Mouse (Mus musculus): Measurements from ENCODE around the gene Ank3. TPM values are rescaled to one million over a fixed set of nuclear protein-coding genes. Genes with fewer than 3 reads are reported as not detected.

Ank3 gene
- polyA plus RNA-seq, 1 experiment from 2014 or later: 48.8 TPM

- Histone ChIP-seq H3K4me1 (replicated peaks; ENCODE audit: insufficient read depth, low read length) (peaks cover 6% of the 10 kb centered on the region), H3K4me2 (ENCODE audit: low read length) (no peak overlapping the region), H3K27me3 (ENCODE audit: insufficient read depth, low read length) (no peaks in the 10 kb centered on the region), H3K27ac (no peak overlapping the region), H3K9ac (ENCODE audit: low read depth, low read length) (no peak overlapping the region), H3K4me3 (replicated peaks; ENCODE audit: low read depth, low read length) (no peak overlapping the region), H3K36me3 (ENCODE audit: insufficient read depth, low read length) (no peaks in the 10 kb centered on the region), H3K9me3 (replicated peaks; ENCODE audit: low read length) (no peaks in the 10 kb centered on the region)
- 11% methylated on average over 3 of the region's 3 CpGs for WGBS
- TF ChIP-seq CTCF (IDR thresholded peaks at IDR 0.05; ENCODE audit: low read depth): peak; percentile 90
- DNase-seq (ENCODE audit: low spot score) (peak; percentile 90), ATAC-seq (replicated peaks; ENCODE audit: low FRiP score, low read depth) (no peak)
Observed at GRCm38 (mm10) chr10:69656321-69656720, 257.7 kb downstream of the Ank3 start.

GRCm38 (mm10) chr10:69659818-69660217 lies 261.2 kb downstream of the Ank3 start:
- no peak for ATAC-seq (replicated peaks; ENCODE audit: low FRiP score, low read depth)
- Histone ChIP-seq H3K4me1 (replicated peaks; ENCODE audit: insufficient read depth, low read length) (no peaks in the 10 kb centered on the region), H3K4me2 (ENCODE audit: low read length) (no peak overlapping the region), H3K27ac (no peak overlapping the region), H3K9me3 (replicated peaks; ENCODE audit: low read length) (no peaks in the 10 kb centered on the region), H3K27me3 (ENCODE audit: insufficient read depth, low read length) (no peaks in the 10 kb centered on the region), H3K36me3 (ENCODE audit: insufficient read depth, low read length) (no peaks in the 10 kb centered on the region), H3K4me3 (replicated peaks; ENCODE audit: low read depth, low read length) (no peak overlapping the region), H3K9ac (ENCODE audit: low read depth, low read length) (no peak overlapping the region)
- no peak for DNase-seq (ENCODE audit: low spot score)
- no peak for TF ChIP-seq CTCF (IDR thresholded peaks at IDR 0.05; ENCODE audit: low read depth)
- WGBS: 88% methylated on average over 4 of the region's 4 CpGs

GRCm38 (mm10) chr10:69662338-69662737 lies 263.8 kb downstream of the Ank3 start:
- DNase-seq (ENCODE audit: low spot score) (peak; percentile 92), ATAC-seq (replicated peaks; ENCODE audit: low FRiP score, low read depth) (0 out of 2 replicates have a peak, but pooled peaks have one; percentile 25)
- Histone ChIP-seq H3K36me3 (ENCODE audit: insufficient read depth, low read length) (no peaks in the 10 kb centered on the region), H3K27me3 (ENCODE audit: insufficient read depth, low read length) (no peaks in the 10 kb centered on the region), H3K27ac (no peak overlapping the region), H3K4me3 (replicated peaks; ENCODE audit: low read depth, low read length) (no peak overlapping the region), H3K4me2 (ENCODE audit: low read length) (no peak overlapping the region), H3K9ac (ENCODE audit: low read depth, low read length) (no peak overlapping the region), H3K9me3 (replicated peaks; ENCODE audit: low read length) (no peaks in the 10 kb centered on the region), H3K4me1 (replicated peaks; ENCODE audit: insufficient read depth, low read length) (no peaks in the 10 kb centered on the region)
- peak; percentile 96 for TF ChIP-seq CTCF (IDR thresholded peaks at IDR 0.05; ENCODE audit: low read depth)
- whole genome bisulfite sequencing: 7% methylated on average over 7 of the region's 7 CpGs

GRCm38 (mm10) chr10:69667482-69667881 lies 268.9 kb downstream of the Ank3 start:
- Histone ChIP-seq H3K27ac (no peak overlapping the region), H3K9ac (ENCODE audit: low read depth, low read length) (no peak overlapping the region), H3K4me1 (replicated peaks; ENCODE audit: insufficient read depth, low read length) (no peaks in the 10 kb centered on the region), H3K4me3 (replicated peaks; ENCODE audit: low read depth, low read length) (no peak overlapping the region), H3K9me3 (replicated peaks; ENCODE audit: low read length) (no peaks in the 10 kb centered on the region), H3K36me3 (ENCODE audit: insufficient read depth, low read length) (no peaks in the 10 kb centered on the region), H3K27me3 (ENCODE audit: insufficient read depth, low read length) (no peaks in the 10 kb centered on the region), H3K4me2 (ENCODE audit: low read length) (no peak overlapping the region)
- no peak for DNase-seq (ENCODE audit: low spot score)
- TF ChIP-seq CTCF (IDR thresholded peaks at IDR 0.05; ENCODE audit: low read depth): no peak
- ATAC-seq (replicated peaks; ENCODE audit: low FRiP score, low read depth): no peak
- 92% methylated on average over 4 of the region's 4 CpGs for WGBS

- H3K9ac ChIP-seq (ENCODE audit: low read depth, low read length): no peak overlapping the region
- no peaks in the 10 kb centered on the region for H3K4me1 ChIP-seq (replicated peaks; ENCODE audit: insufficient read depth, low read length)
- DNase-seq (ENCODE audit: low spot score) (peak; percentile 41), ATAC-seq (replicated peaks; ENCODE audit: low FRiP score, low read depth) (no peak)
- no peaks in the 10 kb centered on the region for H3K27me3 ChIP-seq (ENCODE audit: insufficient read depth, low read length)
- WGBS: 3% methylated on average over 1 of the region's 1 CpGs
- no peak overlapping the region for H3K4me3 ChIP-seq (replicated peaks; ENCODE audit: low read depth, low read length)
- H3K36me3 ChIP-seq (ENCODE audit: insufficient read depth, low read length): no peaks in the 10 kb centered on the region
- no peak overlapping the region for H3K27ac ChIP-seq
- no peak for TF ChIP-seq CTCF (IDR thresholded peaks at IDR 0.05; ENCODE audit: low read depth)
- H3K4me2 ChIP-seq (ENCODE audit: low read length): no peak overlapping the region
- H3K9me3 ChIP-seq (replicated peaks; ENCODE audit: low read length): no peaks in the 10 kb centered on the region
Observed at GRCm38 (mm10) chr10:69670496-69670895, 271.9 kb downstream of the Ank3 start.

- no peak overlapping the region for H3K4me3 ChIP-seq (replicated peaks; ENCODE audit: low read depth, low read length)
- H3K27me3 ChIP-seq (ENCODE audit: insufficient read depth, low read length): no peaks in the 10 kb centered on the region
- no peak overlapping the region for H3K27ac ChIP-seq
- no peaks in the 10 kb centered on the region for H3K9me3 ChIP-seq (replicated peaks; ENCODE audit: low read length)
- 58% methylated on average over 2 of the region's 2 CpGs for WGBS
- no peak overlapping the region for H3K4me2 ChIP-seq (ENCODE audit: low read length)
- DNase-seq (ENCODE audit: low spot score) (peak; percentile 56), ATAC-seq (replicated peaks; ENCODE audit: low FRiP score, low read depth) (peak; percentile 77; the same call in 1 of the 2 replicates)
- TF ChIP-seq CTCF (IDR thresholded peaks at IDR 0.05; ENCODE audit: low read depth): no peak
- H3K36me3 ChIP-seq (ENCODE audit: insufficient read depth, low read length): no peaks in the 10 kb centered on the region
- no peak overlapping the region for H3K9ac ChIP-seq (ENCODE audit: low read depth, low read length)
- H3K4me1 ChIP-seq (replicated peaks; ENCODE audit: insufficient read depth, low read length): no peaks in the 10 kb centered on the region
Observed at GRCm38 (mm10) chr10:69670959-69671358, 272.4 kb downstream of the Ank3 start.

- no peak for TF ChIP-seq CTCF (IDR thresholded peaks at IDR 0.05; ENCODE audit: low read depth)
- no peaks in the 10 kb centered on the region for H3K4me1 ChIP-seq (replicated peaks; ENCODE audit: insufficient read depth, low read length)
- no peaks in the 10 kb centered on the region for H3K36me3 ChIP-seq (ENCODE audit: insufficient read depth, low read length)
- DNase-seq (ENCODE audit: low spot score) (no peak), ATAC-seq (replicated peaks; ENCODE audit: low FRiP score, low read depth) (no peak)
- H3K27me3 ChIP-seq (ENCODE audit: insufficient read depth, low read length): no peaks in the 10 kb centered on the region
- no peak overlapping the region for H3K9ac ChIP-seq (ENCODE audit: low read depth, low read length)
- no peaks in the 10 kb centered on the region for H3K9me3 ChIP-seq (replicated peaks; ENCODE audit: low read length)
- WGBS: 71% methylated on average over 3 of the region's 3 CpGs
- H3K4me3 ChIP-seq (replicated peaks; ENCODE audit: low read depth, low read length): no peak overlapping the region
- no peak overlapping the region for H3K4me2 ChIP-seq (ENCODE audit: low read length)
- H3K27ac ChIP-seq: no peak overlapping the region
Observed at GRCm38 (mm10) chr10:69671505-69671904, 272.9 kb downstream of the Ank3 start.

Data from kidney, postnatal 0 days (tissue).